Mouse (Mus musculus): ENCODE results near the gene Myocos. TPM values are rescaled to one million over a fixed set of nuclear protein-coding genes. Genes with fewer than 3 reads are reported as not detected.
A peak's percentile ranks its signal among the peaks of the same experiment; 100 is the strongest.

The Myocos gene
- polyA plus RNA-seq, 1 experiment from 2014 or later = not detected

DNA sequence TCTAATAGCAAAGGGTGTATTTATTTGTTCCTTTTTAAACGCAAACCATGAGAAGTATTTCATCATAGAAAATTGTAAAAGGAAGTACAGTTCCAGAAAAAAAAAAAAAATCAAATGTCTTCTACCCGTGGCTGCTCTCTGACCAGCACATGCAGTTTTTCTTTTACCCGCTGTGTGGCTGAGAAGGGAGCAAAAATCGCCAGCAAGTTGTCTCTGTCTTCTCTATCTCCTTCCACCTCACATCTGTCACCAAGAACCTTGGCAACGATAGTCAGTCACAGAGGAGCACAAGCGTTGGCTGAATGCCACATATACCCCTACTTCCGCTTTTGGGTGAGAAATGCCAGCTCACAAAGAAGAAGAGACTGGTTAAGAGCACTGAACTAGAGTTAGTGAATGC, 32.8 kb downstream of the Myocos start:
- Histone ChIP-seq H3K9ac (replicated peaks) (no peak overlapping the region), H3K4me2 (ENCODE audit: low read depth, low read length) (peak overlapping the region; percentile 45; the same call in 1 of the 2 replicates), H3K9me3 (ENCODE audit: low read length) (no peaks in the 10 kb centered on the region), H3K4me1 (ENCODE audit: insufficient read depth) (no peaks in the 10 kb centered on the region), H3K36me3 (replicated peaks; ENCODE audit: insufficient read depth, low read length) (no peaks in the 10 kb centered on the region), H3K27ac (ENCODE audit: low read depth) (no peak overlapping the region), H3K27me3 (ENCODE audit: insufficient read depth, low read length) (no peaks in the 10 kb centered on the region), H3K4me3 (ENCODE audit: low read depth, low read length) (no peak overlapping the region)
- 25% methylated on average over 7 of the region's 7 CpGs for WGBS (ENCODE audit: insufficient replicate concordance)
- no peak for TF ChIP-seq CTCF (IDR thresholded peaks at IDR 0.05; ENCODE audit: low read depth)
- TF ChIP-seq EP300 (IDR thresholded peaks at IDR 0.05; ENCODE audit: low read depth) = no peak
- peak; percentile 58 for DNase-seq
- peak; percentile 85 for ATAC-seq

- no peak overlapping the region for H3K4me3 ChIP-seq (ENCODE audit: low read depth, low read length)
- DNase-seq (no peak), ATAC-seq (no peak)
- WGBS (ENCODE audit: insufficient replicate concordance) = 35% methylated on average over 4 of the region's 4 CpGs
- H3K4me1 ChIP-seq (ENCODE audit: insufficient read depth) = no peaks in the 10 kb centered on the region
- H3K36me3 ChIP-seq (replicated peaks; ENCODE audit: insufficient read depth, low read length) = no peaks in the 10 kb centered on the region
- no peak overlapping the region for H3K9ac ChIP-seq (replicated peaks)
- no peaks in the 10 kb centered on the region for H3K9me3 ChIP-seq (ENCODE audit: low read length)
- no peak overlapping the region for H3K27ac ChIP-seq (ENCODE audit: low read depth)
- no peak overlapping the region for H3K4me2 ChIP-seq (ENCODE audit: low read depth, low read length)
- no peaks in the 10 kb centered on the region for H3K27me3 ChIP-seq (ENCODE audit: insufficient read depth, low read length)
- TF ChIP-seq CTCF (IDR thresholded peaks at IDR 0.05; ENCODE audit: low read depth) = no peak
- TF ChIP-seq EP300 (IDR thresholded peaks at IDR 0.05; ENCODE audit: low read depth) = no peak
These were observed 34.1 kb downstream of the Myocos start for GRCm38 (mm10) chr1:162623895-162624294.

DNA sequence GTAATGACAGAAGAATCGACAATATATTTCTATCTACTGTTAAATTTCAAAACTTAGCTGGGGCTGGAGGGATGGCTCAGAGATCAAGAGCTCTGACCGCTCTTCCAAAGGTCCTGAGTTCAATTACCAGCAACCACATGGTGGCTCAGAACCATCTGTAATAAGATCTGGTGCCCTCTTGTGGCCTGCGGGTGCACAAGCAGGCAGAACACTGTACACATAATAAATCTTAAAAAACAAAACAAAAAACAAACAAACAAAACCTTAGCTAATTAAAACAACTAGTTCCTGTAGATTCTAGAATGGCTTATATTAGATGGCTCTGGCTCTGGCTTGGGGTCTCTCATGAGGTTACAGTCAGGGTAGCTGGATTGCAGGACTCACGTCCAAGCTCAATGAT, 37.5 kb downstream of the Myocos start:
- no peak for TF ChIP-seq EP300 (IDR thresholded peaks at IDR 0.05; ENCODE audit: low read depth)
- TF ChIP-seq CTCF (IDR thresholded peaks at IDR 0.05; ENCODE audit: low read depth) = peak; percentile 63

DNA sequence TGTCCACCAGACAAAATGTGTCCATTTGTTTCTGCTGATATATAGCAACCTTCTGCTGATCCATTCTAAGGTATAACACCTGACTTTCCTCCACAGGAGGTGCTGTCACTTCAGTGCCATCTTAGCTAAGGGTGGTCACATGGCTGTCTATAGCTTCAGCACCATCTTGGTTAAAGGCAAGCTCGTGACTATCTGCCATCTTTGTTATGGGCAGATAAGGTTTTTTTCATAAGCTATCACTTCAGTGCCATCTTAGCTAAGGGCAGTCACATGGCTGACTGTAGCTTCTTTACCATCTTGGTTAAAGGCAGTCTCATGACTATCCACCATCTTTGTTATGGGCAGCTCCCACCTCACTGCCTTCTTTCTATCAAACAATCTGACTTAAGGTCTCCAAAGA, 42.5 kb downstream of the Myocos start:
- Histone ChIP-seq H3K9ac (replicated peaks) (no peak overlapping the region), H3K9me3 (ENCODE audit: low read length) (no peaks in the 10 kb centered on the region; the same call in 1 of the 2 replicates), H3K36me3 (replicated peaks; ENCODE audit: insufficient read depth, low read length) (no peaks in the 10 kb centered on the region), H3K4me1 (ENCODE audit: insufficient read depth) (no peaks in the 10 kb centered on the region), H3K27me3 (ENCODE audit: insufficient read depth, low read length) (no peaks in the 10 kb centered on the region), H3K4me3 (ENCODE audit: low read depth, low read length) (no peak overlapping the region), H3K4me2 (ENCODE audit: low read depth, low read length) (no peak overlapping the region), H3K27ac (ENCODE audit: low read depth) (no peak overlapping the region)
- DNase-seq (no peak), ATAC-seq (peak; percentile 68)
- WGBS (ENCODE audit: insufficient replicate concordance) = 76% methylated on average over 1 of the region's 1 CpGs
- TF ChIP-seq CTCF (IDR thresholded peaks at IDR 0.05; ENCODE audit: low read depth) (no peak), EP300 (IDR thresholded peaks at IDR 0.05; ENCODE audit: low read depth) (no peak)

More for the DNA sequence above, 37.5 kb downstream of the Myocos start:
- Histone ChIP-seq H3K9ac (replicated peaks) (no peak overlapping the region), H3K27ac (ENCODE audit: low read depth) (no peak overlapping the region), H3K4me2 (ENCODE audit: low read depth, low read length) (no peak overlapping the region), H3K36me3 (replicated peaks; ENCODE audit: insufficient read depth, low read length) (no peaks in the 10 kb centered on the region), H3K4me3 (ENCODE audit: low read depth, low read length) (no peak overlapping the region), H3K9me3 (ENCODE audit: low read length) (no peaks in the 10 kb centered on the region; the same call in 1 of the 2 replicates), H3K27me3 (ENCODE audit: insufficient read depth, low read length) (no peaks in the 10 kb centered on the region), H3K4me1 (ENCODE audit: insufficient read depth) (no peaks in the 10 kb centered on the region)
- no peak for DNase-seq
- 63% methylated on average over 4 of the region's 4 CpGs for WGBS (ENCODE audit: insufficient replicate concordance)
- ATAC-seq = no peak

- TF ChIP-seq EP300 (IDR thresholded peaks at IDR 0.05; ENCODE audit: low read depth) (no peak), CTCF (IDR thresholded peaks at IDR 0.05; ENCODE audit: low read depth) (no peak)
- Histone ChIP-seq H3K36me3 (replicated peaks; ENCODE audit: insufficient read depth, low read length) (no peaks in the 10 kb centered on the region), H3K9ac (replicated peaks) (no peak overlapping the region), H3K4me1 (ENCODE audit: insufficient read depth) (no peaks in the 10 kb centered on the region), H3K4me3 (ENCODE audit: low read depth, low read length) (no peak overlapping the region), H3K9me3 (ENCODE audit: low read length) (no peaks in the 10 kb centered on the region), H3K4me2 (ENCODE audit: low read depth, low read length) (no peak overlapping the region), H3K27ac (ENCODE audit: low read depth) (no peak overlapping the region), H3K27me3 (ENCODE audit: insufficient read depth, low read length) (no peaks in the 10 kb centered on the region)
- WGBS (ENCODE audit: insufficient replicate concordance) = 72% methylated on average over 4 of the region's 4 CpGs
- ATAC-seq = no peak
- no peak for DNase-seq
These were observed 46.8 kb downstream of the Myocos start for GRCm38 (mm10) chr1:162611191-162611590.

- H3K27me3 ChIP-seq (ENCODE audit: insufficient read depth, low read length) = no peaks in the 10 kb centered on the region
- H3K9me3 ChIP-seq (ENCODE audit: low read length) = no peaks in the 10 kb centered on the region
- no peak overlapping the region for H3K27ac ChIP-seq (ENCODE audit: low read depth)
- 54% methylated on average over 9 of the region's 9 CpGs for WGBS (ENCODE audit: insufficient replicate concordance)
- DNase-seq = no peak
- no peaks in the 10 kb centered on the region for H3K36me3 ChIP-seq (replicated peaks; ENCODE audit: insufficient read depth, low read length)
- H3K4me3 ChIP-seq (ENCODE audit: low read depth, low read length) = no peak overlapping the region
- no peak for ATAC-seq
- H3K9ac ChIP-seq (replicated peaks) = no peak overlapping the region
- no peak overlapping the region for H3K4me2 ChIP-seq (ENCODE audit: low read depth, low read length)
- H3K4me1 ChIP-seq (ENCODE audit: insufficient read depth) = no peaks in the 10 kb centered on the region
- no peak for TF ChIP-seq CTCF (IDR thresholded peaks at IDR 0.05; ENCODE audit: low read depth)
- TF ChIP-seq EP300 (IDR thresholded peaks at IDR 0.05; ENCODE audit: low read depth) = no peak
These were observed 48.3 kb downstream of the Myocos start for GRCm38 (mm10) chr1:162609633-162610250.
